Mouse (Mus musculus) bone marrow, adult 2 months (tissue): ENCODE data around the gene Gmpr2.

ENCODE experiments used
- CTCF ChIP-seq: fragments of 200-500 bp; IDR thresholded peaks from 2 replicates; pipeline ENCODE4 v1.5.1; 2011; ENCODE audit warnings: low read length, control low read depth; ENCODE audit not compliant: control insufficient read depth, insufficient read depth
- POLR2A ChIP-seq: fragments of 200-500 bp; IDR thresholded peaks from 2 replicates; pipeline ENCODE4 v1.6.1; 2011; ENCODE audit warnings: low read depth, mild to moderate bottlenecking, control low read depth, low read length, borderline replicate concordance; ENCODE audit not compliant: control insufficient read depth

DNA sequence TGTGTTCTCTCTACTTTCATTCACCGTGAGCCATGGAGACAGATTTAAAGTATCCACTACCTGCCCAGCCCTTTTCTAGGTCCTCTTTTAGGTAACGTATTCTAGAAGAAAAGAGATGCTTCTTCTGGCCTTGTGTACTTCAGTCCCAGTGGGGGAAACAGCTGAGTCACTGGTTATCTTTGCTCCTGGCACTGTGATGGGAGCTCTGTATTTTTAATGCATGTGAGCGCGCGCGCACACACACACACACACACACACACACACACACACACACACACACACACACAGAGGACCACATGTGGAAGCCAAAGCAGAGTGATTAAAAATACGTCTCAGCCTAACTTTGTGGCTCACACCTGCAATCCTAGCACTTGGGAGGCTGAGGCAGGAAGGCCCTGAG, 51.7 kb downstream of the Gmpr2 start:
- TF ChIP-seq CTCF = no peak
- TF ChIP-seq POLR2A = no peak
